27 mouse cellular contexts compared by ENCODE assay signal in genomic region chr17:80477679-80478078, GRCm38 (mm10). TPM values are rescaled to one million over a fixed set of nuclear protein-coding genes. Genes with fewer than 3 reads are reported as not detected.
DNase-seq lines count a peak whose midpoint lies in the region; ATAC-seq and TF ChIP-seq lines count a peak whose summit lies in the region.
"Had no signal": no experiment of that assay in that cellular context is flagged by ENCODE, and none has a peak within 500 bp of the region (broad histone marks: within the 10 kb centered on the region; RNA-seq: fewer than 3 reads in every experiment).

No protein-coding gene starts in this region.

- peak overlapping the region; percentile 71; the same call in 1 of the 2 replicates for H3K4me2 ChIP-seq in hindbrain, embryonic 13.5 days
- H3K4me2 ChIP-seq in hindbrain, postnatal 0 days (ENCODE audit: low read depth, low read length), result no peak overlapping the region
- H3K4me2 ChIP-seq in CH12.LX (ENCODE audit: insufficient read depth, low read depth, poor library complexity, severe bottlenecking), result peak overlapping the region; percentile 97
- H3K4me2 ChIP-seq: heart, embryonic 11.5 days had no signal

- no peak for TF ChIP-seq RAD21 in CH12.LX (IDR thresholded peaks at IDR 0.05; ENCODE audit: low read depth, low read length)

- no peak overlapping the region for H3K27ac ChIP-seq in hindbrain, embryonic 13.5 days
- no peak overlapping the region for H3K27ac ChIP-seq in hindbrain, postnatal 0 days
- H3K27ac ChIP-seq in CH12.LX (ENCODE audit: insufficient read depth, low read depth), result peak overlapping the region; percentile 70; the same call in 1 of the 2 replicates
- H3K27ac ChIP-seq: embryonic facial prominence, embryonic 12.5 days; embryonic facial prominence, embryonic 15.5 days; forebrain, embryonic 15.5 days; heart, embryonic 15.5 days; hindbrain, embryonic 10.5 days; hindbrain, embryonic 14.5 days had no signal

- H3K27me3 ChIP-seq in hindbrain, embryonic 13.5 days, result no peaks in the 10 kb centered on the region
- H3K27me3 ChIP-seq in hindbrain, postnatal 0 days (ENCODE audit: insufficient read depth, low read length), result no peaks in the 10 kb centered on the region
- H3K27me3 ChIP-seq in megakaryocyte, embryonic 14.5 days (replicated peaks), result no peaks in the 10 kb centered on the region
- no peaks in the 10 kb centered on the region for H3K27me3 ChIP-seq in CH12.LX (replicated peaks)
- H3K27me3 ChIP-seq: embryonic facial prominence, embryonic 12.5 days; embryonic facial prominence, embryonic 15.5 days; forebrain, embryonic 15.5 days; heart, embryonic 15.5 days had no signal

- no peak for ATAC-seq in hindbrain, embryonic 13.5 days (ENCODE audit: low FRiP score)
- no peak for ATAC-seq in hindbrain, postnatal 0 days
- no peak for ATAC-seq in megakaryocyte, adult 5-6 weeks (ENCODE audit: poor library complexity, severe bottlenecking)
- ATAC-seq: forebrain, embryonic 15.5 days; inflammation-experienced regulatory T-cells, adult 6 months had no signal

- in situ Hi-C loops in CH12.LX (cut with MboI; ENCODE audit: low pct_ligation_motif_present, low pct_unique_long_range_greater_than_20kb, low sequenced_read_pairs), result no loop called here

- peaks cover 65% of the 10 kb centered on the region for H3K79me2 ChIP-seq in CH12.LX (replicated peaks; ENCODE audit: control insufficient read depth, extremely low read depth, insufficient read depth, poor library complexity, severe bottlenecking)

- peak; percentile 86 for TF ChIP-seq EP300 in CH12.LX (IDR thresholded peaks at IDR 0.05; ENCODE audit: low read length)

- no peak overlapping the region for H3K4me3 ChIP-seq in hindbrain, embryonic 13.5 days
- no peak overlapping the region for H3K4me3 ChIP-seq in hindbrain, postnatal 0 days (ENCODE audit: low read length)
- peak overlapping the region; percentile 33 for H3K4me3 ChIP-seq in megakaryocyte, embryonic 14.5 days (replicated peaks)
- peak overlapping the region in 2 of 3 experiments; percentile 44 to 86 for H3K4me3 ChIP-seq in CH12.LX (replicated peaks in 1 of 3; ENCODE audit: low read depth in 2 of 3, low read length in 2 of 3, poor library complexity in 1 of 3)
- H3K4me3 ChIP-seq: embryonic facial prominence, embryonic 12.5 days; embryonic facial prominence, embryonic 15.5 days had no signal

- dilution Hi-C loops in CH12.LX (cut with MboI; ENCODE audit: extremely low pct_ligation_motif_present, extremely low pct_unique_long_range_greater_than_20kb, low sequenced_read_pairs), result no loop called here

- H3K9ac ChIP-seq in hindbrain, embryonic 13.5 days, result no peak overlapping the region
- no peak overlapping the region for H3K9ac ChIP-seq in hindbrain, postnatal 0 days (replicated peaks; ENCODE audit: low read length)
- H3K9ac ChIP-seq in CH12.LX (ENCODE audit: insufficient read depth, low read depth), result peak overlapping the region; percentile 88
- H3K9ac ChIP-seq: embryonic facial prominence, embryonic 12.5 days; embryonic facial prominence, embryonic 15.5 days; heart, embryonic 15.5 days had no signal

- no peak for DNase-seq in hindbrain, postnatal 0 days (ENCODE audit: low spot score)
- DNase-seq in A20 (ENCODE audit: low read depth, low spot score), result peak; percentile 77
- peak; percentile 73 for DNase-seq in CH12.LX (ENCODE audit: extremely low read depth)
- no peak for DNase-seq in lung, adult 18-20 months
- DNase-seq in kidney, adult 18-20 months, result no peak
- DNase-seq: adrenal gland, adult 2 months; adrenal gland, postnatal 14 days; cerebellum, adult 11 months; cerebellum, adult 2 months; cerebellum, adult 9-11 months; cerebellum, postnatal 25 days; gastrocnemius, postnatal 10 days; gastrocnemius, postnatal 36 days; heart, postnatal 10 days; heart, postnatal 36 days had no signal

- TF ChIP-seq POLR2A in CH12.LX (IDR thresholded peaks at IDR 0.05; ENCODE audit: low read depth, low read length), result no peak

- H3K36me3 ChIP-seq in hindbrain, embryonic 13.5 days, result no peaks in the 10 kb centered on the region; the same call in 1 of the 2 replicates
- H3K36me3 ChIP-seq in hindbrain, postnatal 0 days (ENCODE audit: insufficient read depth, low read length), result no peaks in the 10 kb centered on the region
- H3K36me3 ChIP-seq in megakaryocyte, embryonic 14.5 days (replicated peaks; ENCODE audit: low read length), result peaks cover 32% of the 10 kb centered on the region
- H3K36me3 ChIP-seq in CH12.LX (replicated peaks in 1 of 2; ENCODE audit: control insufficient read depth in 1 of 2, insufficient read depth in 1 of 2, low read length in 1 of 2), result peaks cover 11 to 29% of the 10 kb centered on the region in 2 experiments
- H3K36me3 ChIP-seq: forebrain, embryonic 15.5 days; heart, embryonic 15.5 days had no signal

- TF ChIP-seq CTCF in hindbrain, postnatal 0 days (IDR thresholded peaks at IDR 0.05; ENCODE audit: low read depth), result no peak
- TF ChIP-seq CTCF in CH12.LX (conservative IDR thresholded peaks at IDR 0.05 in 1 of 2, IDR thresholded peaks at IDR 0.05 in 1 of 2; ENCODE audit: low read depth in 2 of 2, low read length in 2 of 2), result no peak

- 84% methylated on average over 2 of the region's 2 CpGs for WGBS in hindbrain, embryonic 13.5 days
- 92% methylated on average over 2 of the region's 2 CpGs for WGBS in hindbrain, postnatal 0 days

- no peaks in the 10 kb centered on the region for H3K9me3 ChIP-seq in hindbrain, embryonic 13.5 days
- no peaks in the 10 kb centered on the region for H3K9me3 ChIP-seq in hindbrain, postnatal 0 days (ENCODE audit: low read length)
- H3K9me3 ChIP-seq in megakaryocyte, embryonic 14.5 days, result no peaks in the 10 kb centered on the region
- H3K9me3 ChIP-seq in CH12.LX (replicated peaks; ENCODE audit: low read length), result no peaks in the 10 kb centered on the region
- H3K9me3 ChIP-seq: embryonic facial prominence, embryonic 12.5 days; embryonic facial prominence, embryonic 15.5 days; forebrain, embryonic 15.5 days; G1E; heart, embryonic 15.5 days; hindbrain, embryonic 10.5 days had no signal

- H3K4me1 ChIP-seq in hindbrain, embryonic 13.5 days (replicated peaks), result peaks cover 39% of the 10 kb centered on the region
- peaks cover 13% of the 10 kb centered on the region; the same call in 1 of the 2 replicates for H3K4me1 ChIP-seq in hindbrain, postnatal 0 days (ENCODE audit: insufficient read depth, low read length)
- peaks cover 72% of the 10 kb centered on the region for H3K4me1 ChIP-seq in megakaryocyte, embryonic 14.5 days
- H3K4me1 ChIP-seq in CH12.LX (ENCODE audit: control insufficient read depth in 1 of 2, insufficient read depth in 2 of 2), result peaks cover 5 to 53% of the 10 kb centered on the region in 2 experiments; a peak in 3 of 4 replicates

TF ChIP-seq in CH12.LX, 34 proteins besides CTCF, POLR2A, EP300 and RAD21:
- TF ChIP-seq HCFC1 (IDR thresholded peaks at IDR 0.05; ENCODE audit: low read depth, low read length), result no peak
- TF ChIP-seq ZNF384 (IDR thresholded peaks at IDR 0.05; ENCODE audit: low read depth, low read length), result peak; percentile 76
- TF ChIP-seq SMC3 (IDR thresholded peaks at IDR 0.05; ENCODE audit: low read depth, low read length), result no peak
- TF ChIP-seq TCF12 (IDR thresholded peaks at IDR 0.05; ENCODE audit: low read depth, low read length), result no peak
- TF ChIP-seq MYC (IDR thresholded peaks at IDR 0.05; ENCODE audit: low read depth, low read length), result 0 out of 2 replicates have a peak, but pooled peaks have one; percentile 14
- 0 out of 2 replicates have a peak, but pooled peaks have one; percentile 27 for TF ChIP-seq BHLHE40 (IDR thresholded peaks at IDR 0.05; ENCODE audit: low read depth, low read length)
- no peak for TF ChIP-seq PAX5 (IDR thresholded peaks at IDR 0.05; ENCODE audit: low read length)
- no peak for TF ChIP-seq UBTF (IDR thresholded peaks at IDR 0.05; ENCODE audit: low read depth, low read length)
- peak; percentile 72 for TF ChIP-seq SIN3A (IDR thresholded peaks at IDR 0.05; ENCODE audit: low read length)
- TF ChIP-seq ETS1 (conservative IDR thresholded peaks at IDR 0.05; ENCODE audit: low read depth, low read length), result peak; percentile 31; the same call in 1 of the 2 replicates
- no peak for TF ChIP-seq MXI1 (IDR thresholded peaks at IDR 0.05; ENCODE audit: low read depth, low read length)
- no peak for TF ChIP-seq MAFK (IDR thresholded peaks at IDR 0.05; ENCODE audit: insufficient replicate concordance, low read length)
- no peak for TF ChIP-seq CHD1 (IDR thresholded peaks at IDR 0.05; ENCODE audit: low read depth, low read length)
- TF ChIP-seq IRF4 (IDR thresholded peaks at IDR 0.05; ENCODE audit: low read depth, low read length), result peak; percentile 21; the same call in 1 of the 2 replicates
- TF ChIP-seq MEF2A (IDR thresholded peaks at IDR 0.05; ENCODE audit: borderline replicate concordance, low read depth, low read length), result no peak; the same call in 1 of the 2 replicates

RNA-seq across cellular contexts. Expression of gene Sos1, which starts 2.6 kb away (rescaled TPM):
- polyA plus RNA-seq in hindbrain, embryonic 13.5 days (2015; fragmentation: Nextera tagmentation; extraction: Ambion mirVana), result 7.5 and 7.7 TPM in 2 replicates
- total RNA-seq in hindbrain, postnatal 0 days (2014; rRNA removed), result 21.2 and 21.5 TPM in 2 replicates
- 6.5 and 6.8 TPM in 2 replicates for polyA plus RNA-seq in hindbrain, postnatal 0 days (2015; fragmentation: Nextera tagmentation; extraction: Ambion mirVana)
- 1.1 and 1.3 TPM in 2 replicates for polyA plus RNA-seq in megakaryocyte, embryonic 14.5 days (2012; ENCODE audit: insufficient read depth, low replicate concordance)
- 16.4 and 17.2 TPM in 2 replicates for total RNA-seq in megakaryocyte, adult 5-6 weeks (2015)
- 6.1 and 10.0 TPM in 2 replicates for total RNA-seq in megakaryocyte, adult 5-6 weeks (2017)
- total RNA-seq in CH12.LX (2012; rRNA removed) (4.7 TPM in 2 replicates), CH12.LX (2014; rRNA removed) (3.6 and 4.0 TPM in 2 replicates)
- polyA plus RNA-seq in CH12.LX (2012; ENCODE audit: insufficient read length, low read depth), result 9.5 and 10.7 TPM in 2 replicates

Comparison
In these comparisons a context has a peak if more than half of its experiments do, and no peak if none do; other contexts are left out.
1. H3K4me3 ChIP-seq: peak in megakaryocyte, embryonic 14.5 days (single experiment) and CH12.LX (2 of 3); none in hindbrain, embryonic 13.5 days (single experiment) and hindbrain, postnatal 0 days (single experiment).
2. DNase-seq: peak in A20 (single experiment) and CH12.LX (single experiment); none in hindbrain, postnatal 0 days (single experiment), lung, adult 18-20 months (0 of 2) and kidney, adult 18-20 months (single experiment).